Mouse (Mus musculus) hindbrain, postnatal 0 days (tissue): ENCODE measurements around the gene Lsm3. TPM values are rescaled to one million over a fixed set of nuclear protein-coding genes. Genes with fewer than 3 reads are reported as not detected.

Experiments
- ATAC-seq: fragments of 200-750 bp; cut with Nextera tagmentation; 2 replicates; pipeline ENCODE4 v1.8.0; 2017; ENCODE audit warnings: mild to moderate bottlenecking, moderate TSS enrichment, moderate library complexity
- DNase-seq: peaks from one replicate; pipeline ENCODE4 v3.0.0-alpha.2; 2015; ENCODE audit warnings: low spot score
- H3K27ac ChIP-seq: fragments of 300-500 bp; sonication (generic); 2 replicates; pipeline ENCODE4 v1.5.1; 2014; ENCODE audit warnings: mild to moderate bottlenecking
- H3K27me3 ChIP-seq: fragments of 300-500 bp; sonication (generic); 2 replicates; pipeline ENCODE4 v1.6.1; 2014; ENCODE audit warnings: low read length, mixed read lengths; ENCODE audit not compliant: insufficient read depth
- H3K36me3 ChIP-seq: fragments of 300-500 bp; sonication (generic); 2 replicates; pipeline ENCODE4 v1.6.1; 2014; ENCODE audit warnings: low read length, mixed read lengths; ENCODE audit not compliant: insufficient read depth
- H3K4me1 ChIP-seq: fragments of 300-500 bp; sonication (generic); 2 replicates; pipeline ENCODE4 v1.6.1; 2014; ENCODE audit warnings: antibody characterized with exemption, low read length, mixed read lengths; ENCODE audit not compliant: insufficient read depth
- H3K4me2 ChIP-seq: fragments of 300-500 bp; sonication (generic); 2 replicates; pipeline ENCODE4 v1.6.1; 2014; ENCODE audit warnings: low read depth, mild to moderate bottlenecking, low read length, moderate library complexity, mixed read lengths
- H3K4me3 ChIP-seq: fragments of 300-500 bp; sonication (generic); 2 replicates; pipeline ENCODE4 v1.5.1; 2014; ENCODE audit warnings: low read length
- H3K9ac ChIP-seq: fragments of 300-500 bp; sonication (generic); replicated peaks from 2 replicates; pipeline ENCODE4 v1.6.1; 2014; ENCODE audit warnings: mild to moderate bottlenecking, low read length, moderate library complexity, mixed read lengths
- H3K9me3 ChIP-seq: fragments of 300-500 bp; sonication (generic); 2 replicates; pipeline ENCODE4 v1.6.1; 2016; ENCODE audit warnings: low read length, mixed read lengths
- CTCF ChIP-seq: IDR thresholded peaks from 2 replicates; pipeline ENCODE4 v1.5.1; 2016; ENCODE audit warnings: antibody characterized with exemption, control low read depth, low read depth
- WGBS: fragments of 180-500 bp; shearing (Covaris S2); extraction: QIAGEN DNeasy Blood & Tissue Kit; methylation state at CpG from one replicate; pipeline ENCODE4 v1.1.7; 2014; 5-methylcytosine and 5-hydroxymethylcytosine counted together
- polyA plus RNA-seq: library from polyadenylated mRNA; unstranded; fragments of >200 nt; fragmentation: Nextera tagmentation; extraction: Ambion mirVana; gene quantifications from 2 replicates; pipeline ENCODE4 v1.2.1, GENCODE M21; 2015
- total RNA-seq: library from RNA; depleted of rRNA; stranded (reverse); fragments of >200 nt; gene quantifications from 2 replicates; pipeline ENCODE4 v1.2.3, GENCODE M21; 2014; rRNA removed

The Lsm3 gene
- total and polyA plus RNA-seq, 2 experiments from 2014 or later: 40.9 to 184 TPM

DNA sequence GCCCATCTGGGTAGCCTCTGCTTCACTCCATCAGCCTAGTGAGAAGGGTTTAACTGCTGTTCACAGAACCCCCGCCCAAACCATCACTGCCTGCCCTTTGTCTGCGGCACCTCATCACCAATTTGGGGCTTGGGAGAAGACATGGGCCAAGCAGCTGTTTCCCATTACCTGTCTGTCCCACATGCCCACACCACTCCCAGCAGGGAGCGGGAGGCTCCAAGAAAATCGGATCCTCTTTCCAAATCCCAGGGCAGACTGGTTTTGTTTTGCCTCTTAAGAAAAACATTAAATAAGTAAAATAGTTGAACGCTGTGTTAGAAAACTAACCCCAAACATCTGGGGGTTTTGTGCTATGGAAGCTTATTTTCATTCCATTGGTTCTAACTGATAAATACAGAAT is 33.9 kb downstream of the Lsm3 start:
- 85% methylated on average over 5 of the region's 5 CpGs for WGBS
- no peak for DNase-seq
- Histone ChIP-seq H3K4me1 (no peaks in the 10 kb centered on the region), H3K9me3 (no peaks in the 10 kb centered on the region), H3K36me3 (no peaks in the 10 kb centered on the region), H3K27ac (no peak overlapping the region), H3K27me3 (no peaks in the 10 kb centered on the region), H3K4me3 (no peak overlapping the region), H3K4me2 (no peak overlapping the region), H3K9ac (no peak overlapping the region)
- TF ChIP-seq CTCF: no peak
- no peak for ATAC-seq

GRCm38 (mm10) chr6:91551671-91552070 is 35.9 kb downstream of the Lsm3 start:
- H3K27ac ChIP-seq: no peak overlapping the region
- no peaks in the 10 kb centered on the region for H3K9me3 ChIP-seq
- H3K4me1 ChIP-seq: no peaks in the 10 kb centered on the region
- H3K36me3 ChIP-seq: no peaks in the 10 kb centered on the region
- H3K9ac ChIP-seq: no peak overlapping the region
- no peaks in the 10 kb centered on the region for H3K27me3 ChIP-seq
- WGBS: 86% methylated on average over 3 of the region's 3 CpGs
- TF ChIP-seq CTCF: no peak
- ATAC-seq: no peak
- no peak overlapping the region for H3K4me3 ChIP-seq
- no peak for DNase-seq
- H3K4me2 ChIP-seq: no peak overlapping the region

- H3K4me3 ChIP-seq: no peak overlapping the region
- no peaks in the 10 kb centered on the region for H3K27me3 ChIP-seq
- no peaks in the 10 kb centered on the region for H3K4me1 ChIP-seq
- ATAC-seq (no peak), DNase-seq (no peak)
- H3K27ac ChIP-seq: no peak overlapping the region
- H3K9me3 ChIP-seq: no peaks in the 10 kb centered on the region
- H3K9ac ChIP-seq: no peak overlapping the region
- TF ChIP-seq CTCF: no peak
- no peaks in the 10 kb centered on the region for H3K36me3 ChIP-seq
- WGBS: 74% methylated on average over 3 of the region's 3 CpGs
- H3K4me2 ChIP-seq: no peak overlapping the region
Measured at GRCm38 (mm10) chr6:91552693-91553092, 37.0 kb downstream of the Lsm3 start.

- Histone ChIP-seq H3K27me3 (no peaks in the 10 kb centered on the region), H3K9me3 (no peaks in the 10 kb centered on the region), H3K4me1 (no peaks in the 10 kb centered on the region), H3K4me2 (no peak overlapping the region), H3K4me3 (no peak overlapping the region), H3K36me3 (no peaks in the 10 kb centered on the region), H3K27ac (no peak overlapping the region), H3K9ac (no peak overlapping the region)
- DNase-seq (no peak), ATAC-seq (no peak)
- WGBS: 52% methylated on average over 1 of the region's 1 CpGs
- TF ChIP-seq CTCF: no peak
Measured at GRCm38 (mm10) chr6:91558565-91558964, 42.8 kb downstream of the Lsm3 start.

DNA sequence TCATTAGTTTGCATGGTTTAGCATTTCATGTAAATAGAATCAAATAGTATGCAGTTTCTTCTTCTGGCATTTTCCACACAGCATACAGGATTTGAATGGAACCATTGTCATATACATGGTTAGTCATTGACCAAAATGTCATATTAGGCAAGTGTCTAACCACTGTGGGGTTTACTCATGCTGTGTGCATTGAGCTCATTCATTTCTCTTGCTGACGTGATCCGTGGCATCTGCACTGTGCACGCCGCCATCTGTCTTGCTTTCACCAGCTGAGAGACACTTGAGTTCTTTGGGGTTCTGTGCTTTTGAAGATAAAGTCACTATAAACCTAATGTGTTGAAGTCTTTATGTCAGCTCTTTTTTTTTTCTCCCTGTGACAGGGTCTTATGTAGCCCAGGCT is 43.6 kb downstream of the Lsm3 start:
- peak; percentile 13 for DNase-seq
- ATAC-seq: peak; percentile 27; the same call in 1 of the 2 replicates

GRCm38 (mm10) chr6:91560186-91560585 is 44.5 kb downstream of the Lsm3 start:
- DNase-seq: no peak
- Histone ChIP-seq H3K4me2 (no peak overlapping the region), H3K9me3 (no peaks in the 10 kb centered on the region), H3K9ac (no peak overlapping the region), H3K27ac (no peak overlapping the region), H3K27me3 (no peaks in the 10 kb centered on the region), H3K4me1 (no peaks in the 10 kb centered on the region), H3K4me3 (no peak overlapping the region), H3K36me3 (no peaks in the 10 kb centered on the region)
- no peak for ATAC-seq
- TF ChIP-seq CTCF: no peak
- whole genome bisulfite sequencing: 94% methylated on average over 3 of the region's 3 CpGs

More for the DNA sequence above, 43.6 kb downstream of the Lsm3 start:
- no peaks in the 10 kb centered on the region for H3K27me3 ChIP-seq
- no peaks in the 10 kb centered on the region for H3K36me3 ChIP-seq
- H3K27ac ChIP-seq: no peak overlapping the region
- no peak overlapping the region for H3K4me3 ChIP-seq
- no peak overlapping the region for H3K9ac ChIP-seq
- no peaks in the 10 kb centered on the region for H3K9me3 ChIP-seq
- WGBS: 64% methylated on average over 4 of the region's 4 CpGs
- TF ChIP-seq CTCF: no peak
- H3K4me2 ChIP-seq: no peak overlapping the region
- H3K4me1 ChIP-seq: no peaks in the 10 kb centered on the region

GRCm38 (mm10) chr6:91563031-91563430 is 47.3 kb downstream of the Lsm3 start:
- Histone ChIP-seq H3K4me1 (no peaks in the 10 kb centered on the region), H3K9me3 (no peaks in the 10 kb centered on the region), H3K4me3 (no peak overlapping the region), H3K36me3 (no peaks in the 10 kb centered on the region), H3K27ac (no peak overlapping the region), H3K4me2 (no peak overlapping the region), H3K9ac (no peak overlapping the region), H3K27me3 (no peaks in the 10 kb centered on the region)
- no peak for ATAC-seq
- TF ChIP-seq CTCF: no peak
- 78% methylated on average over 3 of the region's 3 CpGs for WGBS
- DNase-seq: no peak

GRCm38 (mm10) chr6:91566407-91566806 is 50.7 kb downstream of the Lsm3 start:
- H3K9ac ChIP-seq: no peak overlapping the region
- H3K27me3 ChIP-seq: no peaks in the 10 kb centered on the region
- ATAC-seq (no peak), DNase-seq (no peak)
- no peak for TF ChIP-seq CTCF
- no peaks in the 10 kb centered on the region for H3K4me1 ChIP-seq
- H3K9me3 ChIP-seq: no peaks in the 10 kb centered on the region
- 77% methylated on average over 9 of the region's 9 CpGs for WGBS
- no peak overlapping the region for H3K4me3 ChIP-seq
- H3K4me2 ChIP-seq: no peak overlapping the region
- no peaks in the 10 kb centered on the region for H3K36me3 ChIP-seq
- H3K27ac ChIP-seq: no peak overlapping the region

Other genes starting within 250 kb of the Lsm3 start
- 10.6 and 11.4 TPM in 2 replicates for gene Wnt7a, start 104.6 kb upstream of the Lsm3 start, total RNA-seq
- gene Wnt7a, start 104.6 kb upstream of the Lsm3 start, polyA plus RNA-seq: 5.8 and 6.2 TPM in 2 replicates
- gene Chchd4, start 42.4 kb upstream of the Lsm3 start, total RNA-seq: 15.0 and 17.3 TPM in 2 replicates
- gene Chchd4, start 42.4 kb upstream of the Lsm3 start, polyA plus RNA-seq: 31.1 and 32.1 TPM in 2 replicates
- 72.7 and 79.5 TPM in 2 replicates for gene Tmem43, start 42.2 kb upstream of the Lsm3 start, total RNA-seq
- 47.8 and 49.1 TPM in 2 replicates for gene Tmem43, start 42.2 kb upstream of the Lsm3 start, polyA plus RNA-seq
- gene Xpc, start within 50 bp of the Lsm3 start, total RNA-seq: 10.8 and 15.9 TPM in 2 replicates
- 11.9 and 14.5 TPM in 2 replicates for gene Xpc, start within 50 bp of the Lsm3 start, polyA plus RNA-seq
- gene Slc6a6, start 168.1 kb downstream of the Lsm3 start, total RNA-seq: 78.2 and 85.6 TPM in 2 replicates
- gene Slc6a6, start 168.1 kb downstream of the Lsm3 start, polyA plus RNA-seq: 116 and 119 TPM in 2 replicates